Mouse (Mus musculus) forebrain, embryonic 11.5 days (tissue): ENCODE data around the gene A430078G23Rik. TPM values are rescaled to one million over a fixed set of nuclear protein-coding genes. Genes with fewer than 3 reads are reported as not detected.
A peak's percentile ranks its signal among the peaks of the same experiment; 100 is the strongest.

ENCODE experiments used
- ATAC-seq: fragments of 200-750 bp; cut with Nextera tagmentation; replicated peaks from 2 replicates; pipeline ENCODE4 v1.8.0; 2017; ENCODE audit warnings: moderate TSS enrichment; ENCODE audit not compliant: low FRiP score
- DNase-seq: peaks from one replicate; pipeline ENCODE4 v3.0.0-alpha.2; 2017; ENCODE audit warnings: low spot score
- H3K27ac ChIP-seq: fragments of 300-500 bp; sonication (generic); 2 replicates; pipeline ENCODE4 v1.5.1; 2014; ENCODE audit warnings: low read depth, low read length
- H3K27me3 ChIP-seq: fragments of 300-500 bp; sonication (generic); 2 replicates; pipeline ENCODE4 v1.6.1; 2014; ENCODE audit warnings: mild to moderate bottlenecking, low read length, mixed read lengths; ENCODE audit not compliant: control insufficient read depth, insufficient read depth
- H3K36me3 ChIP-seq: fragments of 300-500 bp; sonication (generic); 2 replicates; pipeline ENCODE4 v1.6.1; 2014; ENCODE audit warnings: mild to moderate bottlenecking, low read length, moderate library complexity, mixed read lengths; ENCODE audit not compliant: control insufficient read depth, insufficient read depth
- H3K4me1 ChIP-seq: fragments of 300-500 bp; sonication (generic); replicated peaks from 2 replicates; pipeline ENCODE4 v1.6.1; 2014; ENCODE audit warnings: low read length, mixed read lengths; ENCODE audit not compliant: control insufficient read depth, insufficient read depth
- H3K4me2 ChIP-seq: fragments of 300-500 bp; sonication (generic); 2 replicates; pipeline ENCODE4 v1.6.1; 2014; ENCODE audit warnings: low read depth, mild to moderate bottlenecking, low read length, moderate library complexity, mixed read lengths; ENCODE audit not compliant: severe bottlenecking
- H3K4me3 ChIP-seq: fragments of 300-500 bp; sonication (generic); 2 replicates; pipeline ENCODE4 v1.5.1; 2014; ENCODE audit warnings: low read depth, low read length
- H3K9ac ChIP-seq: fragments of 300-500 bp; sonication (generic); 2 replicates; pipeline ENCODE4 v1.6.1; 2014; ENCODE audit warnings: low read length
- H3K9me3 ChIP-seq: fragments of 300-500 bp; sonication (generic); 2 replicates; pipeline ENCODE4 v1.6.1; 2016; ENCODE audit warnings: low read length, mixed read lengths; ENCODE audit not compliant: control insufficient read depth
- WGBS: fragments of 180-500 bp; shearing (Covaris S2); extraction: QIAGEN DNeasy Blood & Tissue Kit; methylation state at CpG from one replicate; pipeline ENCODE4 v1.1.7; 2014; 5-methylcytosine and 5-hydroxymethylcytosine counted together
- polyA plus RNA-seq: library from polyadenylated mRNA; unstranded; fragments of >200 nt; fragmentation: Nextera tagmentation; extraction: Ambion mirVana; gene quantifications from 2 replicates; pipeline ENCODE4 v1.2.1, GENCODE M21; 2014

The A430078G23Rik gene
- polyA plus RNA-seq, 1 experiment from 2014 or later = not detected

- no peak overlapping the region for H3K4me2 ChIP-seq
- ATAC-seq (no peak), DNase-seq (no peak)
- H3K9ac ChIP-seq = no peak overlapping the region
- WGBS = 71% methylated on average over 5 of the region's 5 CpGs
- H3K4me1 ChIP-seq = no peaks in the 10 kb centered on the region
- no peaks in the 10 kb centered on the region for H3K27me3 ChIP-seq
- H3K9me3 ChIP-seq = no peaks in the 10 kb centered on the region
- no peak overlapping the region for H3K4me3 ChIP-seq
- no peak overlapping the region for H3K27ac ChIP-seq
- no peaks in the 10 kb centered on the region for H3K36me3 ChIP-seq
Observed at GRCm38 (mm10) chr8:3354443-3354812, 1.2 kb downstream of the A430078G23Rik start.

GRCm38 (mm10) chr8:3355586-3355985 lies 2.4 kb downstream of the A430078G23Rik start:
- Histone ChIP-seq H3K9me3 (no peaks in the 10 kb centered on the region), H3K9ac (no peak overlapping the region), H3K4me2 (no peak overlapping the region), H3K4me3 (no peak overlapping the region), H3K27ac (no peak overlapping the region), H3K4me1 (no peaks in the 10 kb centered on the region), H3K36me3 (no peaks in the 10 kb centered on the region), H3K27me3 (no peaks in the 10 kb centered on the region)
- WGBS = 91% methylated on average over 6 of the region's 6 CpGs
- DNase-seq (no peak), ATAC-seq (no peak)

GRCm38 (mm10) chr8:3358060-3358459 lies 4.8 kb downstream of the A430078G23Rik start:
- DNase-seq = peak; percentile 90
- no peak overlapping the region for H3K4me3 ChIP-seq
- no peak overlapping the region for H3K27ac ChIP-seq
- no peaks in the 10 kb centered on the region for H3K36me3 ChIP-seq
- no peak overlapping the region for H3K4me2 ChIP-seq
- H3K4me1 ChIP-seq = no peaks in the 10 kb centered on the region
- no peak overlapping the region for H3K9ac ChIP-seq
- no peaks in the 10 kb centered on the region for H3K9me3 ChIP-seq
- ATAC-seq = peak; percentile 76
- WGBS = 8% methylated on average over 4 of the region's 4 CpGs
- no peaks in the 10 kb centered on the region for H3K27me3 ChIP-seq

GRCm38 (mm10) chr8:3367086-3367485 lies 13.9 kb downstream of the A430078G23Rik start:
- Histone ChIP-seq H3K4me3 (no peak overlapping the region), H3K36me3 (no peaks in the 10 kb centered on the region), H3K4me1 (no peaks in the 10 kb centered on the region), H3K9ac (no peak overlapping the region), H3K27ac (no peak overlapping the region), H3K4me2 (no peak overlapping the region), H3K27me3 (no peaks in the 10 kb centered on the region), H3K9me3 (no peaks in the 10 kb centered on the region; the same call in 1 of the 2 replicates)
- DNase-seq = no peak
- WGBS = 86% methylated on average over 5 of the region's 5 CpGs
- ATAC-seq = no peak

- no peak overlapping the region for H3K9ac ChIP-seq
- H3K27ac ChIP-seq = no peak overlapping the region
- H3K4me3 ChIP-seq = no peak overlapping the region
- no peaks in the 10 kb centered on the region; the same call in 1 of the 2 replicates for H3K9me3 ChIP-seq
- H3K27me3 ChIP-seq = no peaks in the 10 kb centered on the region
- DNase-seq = no peak
- no peak overlapping the region for H3K4me2 ChIP-seq
- no peak for ATAC-seq
- no peaks in the 10 kb centered on the region for H3K4me1 ChIP-seq
- H3K36me3 ChIP-seq = no peaks in the 10 kb centered on the region
- WGBS = 87% methylated on average over 1 of the region's 1 CpGs
Observed at GRCm38 (mm10) chr8:3368091-3368490, 14.9 kb downstream of the A430078G23Rik start.

GRCm38 (mm10) chr8:3375748-3376147 lies 22.5 kb downstream of the A430078G23Rik start:
- H3K27me3 ChIP-seq = no peaks in the 10 kb centered on the region
- H3K9ac ChIP-seq = no peak overlapping the region
- no peak overlapping the region for H3K4me3 ChIP-seq
- no peaks in the 10 kb centered on the region for H3K9me3 ChIP-seq
- DNase-seq (no peak), ATAC-seq (no peak)
- no peaks in the 10 kb centered on the region for H3K4me1 ChIP-seq
- no peak overlapping the region for H3K27ac ChIP-seq
- no peak overlapping the region for H3K4me2 ChIP-seq
- H3K36me3 ChIP-seq = no peaks in the 10 kb centered on the region

- Histone ChIP-seq H3K27ac (no peak overlapping the region), H3K4me1 (no peaks in the 10 kb centered on the region), H3K36me3 (no peaks in the 10 kb centered on the region), H3K9ac (no peak overlapping the region), H3K9me3 (no peaks in the 10 kb centered on the region), H3K4me3 (no peak overlapping the region), H3K4me2 (no peak overlapping the region), H3K27me3 (no peaks in the 10 kb centered on the region)
- no peak for DNase-seq
- WGBS = 73% methylated on average over 11 of the region's 11 CpGs
- no peak for ATAC-seq
Observed at GRCm38 (mm10) chr8:3376641-3377274, 23.5 kb downstream of the A430078G23Rik start.

GRCm38 (mm10) chr8:3387286-3387685 lies 34.1 kb downstream of the A430078G23Rik start:
- H3K4me3 ChIP-seq = no peak overlapping the region
- no peaks in the 10 kb centered on the region for H3K36me3 ChIP-seq
- no peak overlapping the region for H3K4me2 ChIP-seq
- peak; percentile 78 for DNase-seq
- no peaks in the 10 kb centered on the region for H3K27me3 ChIP-seq
- WGBS = 43% methylated on average over 6 of the region's 6 CpGs
- H3K9me3 ChIP-seq = no peaks in the 10 kb centered on the region
- ATAC-seq = peak; percentile 59
- no peak overlapping the region for H3K9ac ChIP-seq
- H3K4me1 ChIP-seq = no peaks in the 10 kb centered on the region
- H3K27ac ChIP-seq = no peak overlapping the region

GRCm38 (mm10) chr8:3388591-3389338 lies 35.5 kb downstream of the A430078G23Rik start:
- ATAC-seq = no peak
- Histone ChIP-seq H3K4me1 (peaks cover 1% of the 10 kb centered on the region; the same call in 1 of the 2 replicates), H3K36me3 (no peaks in the 10 kb centered on the region), H3K27me3 (no peaks in the 10 kb centered on the region), H3K4me3 (no peak overlapping the region), H3K27ac (no peak overlapping the region), H3K9ac (no peak overlapping the region), H3K9me3 (no peaks in the 10 kb centered on the region), H3K4me2 (no peak overlapping the region)
- 75% methylated on average over 9 of the region's 9 CpGs for WGBS
- no peak for DNase-seq
